Mouse (Mus musculus): Measurements from ENCODE around the gene Slc45a2.
A peak's percentile ranks its signal among the peaks of the same experiment; 100 is the strongest.
"Not testable (repeated sequence)": the region's sequence is repeated elsewhere in the genome, so short reads cannot be mapped to it uniquely, and the experiment has no call there.

Gene Slc45a2

GRCm38 (mm10) chr15:11000421-11000820, at the start of gene Slc45a2:
Slc45a2 (plus strand) TSS chr15:11000721.
- no peak for DNase-seq

- no peak for DNase-seq
Observed at GRCm38 (mm10) chr15:10951951-10952759, 48.4 kb upstream of the Slc45a2 start, which contains the start of gene C1qtnf3. C1qtnf3 (plus strand) TSS chr15:10952332.

DNA sequence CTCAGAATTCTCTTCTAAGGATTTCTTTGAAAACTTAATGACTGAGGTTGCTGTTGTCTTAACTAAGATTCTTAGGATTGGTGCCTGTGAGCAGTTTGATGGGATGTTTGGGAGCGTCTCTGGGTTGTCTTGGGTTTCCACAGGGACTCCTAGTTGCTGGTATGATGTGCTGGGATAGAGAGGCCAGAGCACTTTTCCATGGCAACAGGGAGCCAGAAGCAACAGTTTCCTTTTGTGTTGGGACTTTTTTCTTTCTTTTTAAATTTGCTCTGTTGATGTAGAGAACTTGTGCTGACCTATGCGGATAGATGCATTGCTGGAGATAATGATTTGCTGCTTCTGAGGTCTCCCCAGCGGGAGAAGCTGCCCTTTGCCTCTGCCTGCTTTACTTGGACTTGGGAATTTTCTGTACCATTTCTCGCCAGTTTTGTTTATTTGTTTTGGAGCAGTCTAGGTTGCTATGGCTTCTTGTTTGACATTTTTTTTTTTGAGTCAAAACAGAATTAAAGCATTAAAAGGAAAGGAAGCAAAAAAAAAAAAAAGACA, 47.7 kb upstream of the Slc45a2 start:
- no peak for DNase-seq

DNA sequence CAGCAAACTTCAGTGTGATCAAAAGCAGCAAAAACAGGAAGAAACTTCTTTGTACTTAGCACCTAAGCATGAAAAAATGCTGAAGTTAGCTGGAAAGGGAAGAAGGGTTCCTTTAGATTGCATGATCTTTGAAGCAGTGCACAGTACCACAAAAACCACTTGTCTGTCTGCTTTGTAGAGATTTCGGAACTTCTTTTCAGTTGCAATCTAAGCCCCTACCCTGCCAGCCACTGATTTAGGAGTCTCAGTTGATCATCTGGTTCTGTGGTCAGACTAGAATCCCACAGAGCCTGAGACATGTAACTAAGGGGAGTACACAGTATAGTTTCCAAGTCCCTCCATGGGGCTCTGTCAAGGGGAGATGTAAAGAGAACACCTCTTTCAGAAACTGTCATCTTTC, 47.1 kb upstream of the Slc45a2 start:
- no peak for DNase-seq

DNA sequence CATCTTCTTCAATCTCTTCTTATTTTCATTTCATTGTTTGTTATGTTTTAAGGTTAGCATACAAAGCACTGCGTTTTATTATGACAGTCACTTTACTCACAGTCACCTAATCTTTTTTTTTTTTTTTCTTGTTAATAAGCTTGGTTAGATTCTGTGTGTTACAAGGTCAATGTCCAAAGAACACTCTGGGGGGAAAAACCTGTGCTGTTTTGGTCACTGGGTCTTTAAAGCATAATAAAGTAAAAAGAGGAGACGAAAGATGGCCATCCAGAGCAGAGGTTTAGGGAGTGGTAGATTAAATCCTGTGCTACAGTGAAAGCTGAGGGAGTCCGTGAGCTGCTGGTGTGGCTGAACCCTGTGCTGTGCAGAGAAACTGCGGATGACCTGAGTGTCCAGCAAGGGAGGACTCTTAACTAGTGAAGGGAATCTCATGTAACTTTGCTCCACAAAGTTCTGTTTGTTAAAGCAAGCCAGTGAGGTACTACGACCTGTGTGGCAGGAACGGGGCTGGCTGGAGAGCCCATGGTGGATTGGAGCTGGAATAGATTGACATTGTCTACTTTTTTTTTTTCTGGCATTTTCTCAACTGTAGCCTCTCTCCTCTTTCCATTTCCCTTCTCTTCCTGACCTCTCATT, 46.0 kb upstream of the Slc45a2 start:
- no peak for DNase-seq

GRCm38 (mm10) chr15:10955156-10955555, 45.4 kb upstream of the Slc45a2 start:
- no peak for DNase-seq

GRCm38 (mm10) chr15:10956706-10957105, 43.8 kb upstream of the Slc45a2 start:
- no peak for DNase-seq

- no peak for DNase-seq
Observed at GRCm38 (mm10) chr15:10959277-10960026, 41.1 kb upstream of the Slc45a2 start.

DNA sequence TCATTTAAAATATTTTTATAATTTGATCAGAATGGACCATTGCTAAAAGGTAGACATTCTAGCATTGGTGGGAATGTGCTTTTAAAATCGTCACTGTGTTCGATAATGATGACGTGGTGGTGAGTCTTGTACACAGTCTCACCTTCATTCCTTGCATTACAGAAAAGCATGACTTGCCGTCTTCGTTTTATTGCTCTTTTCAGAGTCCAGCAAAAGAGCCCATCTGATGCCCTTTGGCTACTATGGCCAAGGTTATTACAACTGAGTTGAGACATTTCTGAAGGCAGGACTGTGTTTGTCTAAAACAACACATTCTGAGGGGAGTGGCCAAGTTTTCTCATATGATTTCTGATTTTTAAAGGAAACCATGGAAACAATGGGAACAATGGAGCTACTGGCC, 40.3 kb upstream of the Slc45a2 start:
- DNase-seq: no peak

GRCm38 (mm10) chr15:10962601-10963000, 37.9 kb upstream of the Slc45a2 start:
- DNase-seq: no peak

- DNase-seq: no peak
Observed at GRCm38 (mm10) chr15:10969439-10969838, 31.1 kb upstream of the Slc45a2 start.

DNA sequence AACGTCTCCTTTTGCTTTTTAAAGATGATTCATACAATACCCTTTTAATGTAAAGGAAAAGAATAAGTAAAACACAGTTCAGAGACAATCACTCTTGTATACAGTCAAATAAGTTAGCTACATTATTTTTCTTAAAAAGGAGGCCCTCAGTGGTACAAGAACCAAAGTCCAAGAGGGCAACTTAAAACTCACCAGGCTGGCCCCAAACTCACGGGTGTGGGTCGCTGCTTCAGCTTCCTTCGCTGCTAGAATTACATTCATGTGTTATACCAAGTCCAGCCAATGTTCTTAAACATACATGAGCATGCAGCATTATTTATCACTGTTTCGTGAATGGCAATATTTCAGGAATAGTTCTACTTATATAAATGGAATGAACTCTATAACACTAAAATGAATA, 29.7 kb upstream of the Slc45a2 start:
- no peak for DNase-seq

DNA sequence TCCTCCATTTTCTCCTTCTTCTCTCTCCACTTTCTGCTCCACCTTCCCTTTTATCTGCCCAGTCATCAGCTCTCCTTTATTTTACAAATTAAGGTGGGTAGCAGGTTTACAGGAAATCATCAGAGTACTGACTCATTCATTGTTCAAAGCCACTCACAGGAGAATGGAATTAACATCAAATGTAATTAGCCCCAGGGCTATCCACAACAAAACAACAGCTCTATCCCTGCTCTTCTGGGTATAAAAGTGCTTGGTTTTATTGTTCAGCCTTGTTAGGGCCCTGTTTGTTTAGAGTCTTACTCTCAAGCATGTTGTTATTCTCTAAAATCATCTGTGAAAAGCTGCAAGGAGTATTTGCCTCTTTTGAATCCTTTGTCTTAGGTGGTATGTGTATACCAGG, 23.4 kb upstream of the Slc45a2 start:
- no peak for DNase-seq

DNA sequence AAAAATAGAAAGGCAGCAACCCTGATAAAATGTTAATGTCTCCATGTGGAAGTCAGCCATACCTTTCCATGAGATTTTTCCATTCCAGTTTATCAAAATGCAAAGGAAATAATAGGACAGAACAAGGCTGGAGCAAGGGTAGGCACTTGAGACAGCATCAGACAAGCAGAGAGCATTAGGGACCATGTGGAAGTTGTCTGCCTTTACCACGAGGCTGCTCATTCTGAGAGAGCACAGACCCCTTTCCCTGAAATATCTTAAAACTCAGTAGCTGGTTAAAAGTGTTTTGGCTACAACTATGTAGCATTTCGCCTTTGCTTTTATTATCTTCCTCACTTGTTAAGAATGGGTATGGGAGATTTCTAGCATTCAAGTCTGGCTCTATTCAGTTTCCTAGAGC, 19.8 kb upstream of the Slc45a2 start:
- no peak for DNase-seq

- DNase-seq: peak; percentile 92
Observed at GRCm38 (mm10) chr15:10981377-10982063, 19.0 kb upstream of the Slc45a2 start, which contains the start of gene Amacr. Amacr (plus strand) TSS chr15:10981756.

DNA sequence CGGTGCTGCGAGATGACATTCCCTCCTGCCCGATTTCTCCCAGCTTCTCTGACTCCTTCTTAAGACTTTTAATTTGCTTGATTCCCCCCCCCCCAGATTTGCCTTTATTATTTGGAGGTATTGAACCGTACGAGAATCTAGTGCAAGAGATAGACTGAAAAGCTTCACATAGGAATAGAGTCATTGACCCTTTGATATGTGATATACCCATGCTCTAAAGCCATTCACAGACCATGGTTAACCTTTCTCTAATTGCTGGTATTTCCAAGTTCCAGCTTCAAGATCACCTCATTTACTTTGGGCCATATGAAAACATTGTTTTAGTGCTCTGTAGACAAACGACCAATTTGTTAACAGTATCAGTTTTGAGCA, 18.5 kb upstream of the Slc45a2 start:
- no peak for DNase-seq

DNA sequence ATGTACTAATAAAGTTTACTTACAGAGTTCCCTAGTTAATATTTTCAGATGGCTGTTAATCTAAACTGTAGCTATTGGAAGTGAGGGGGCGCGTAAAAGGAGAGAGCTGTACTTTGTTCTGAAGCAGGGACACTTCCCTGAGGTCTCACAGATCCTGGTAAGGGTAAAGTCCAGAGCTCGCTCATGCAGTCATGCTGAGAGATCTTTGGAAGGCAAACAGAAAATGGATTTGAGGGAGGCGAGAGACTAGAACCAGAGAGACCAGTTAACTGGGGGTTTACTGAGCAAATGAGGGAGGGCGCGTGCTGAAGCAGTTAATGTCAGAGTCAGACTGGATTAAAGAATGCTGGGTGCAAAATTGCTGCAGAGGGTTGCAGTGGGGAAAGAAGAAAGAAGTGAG, 14.8 kb upstream of the Slc45a2 start:
- no peak for DNase-seq

DNA sequence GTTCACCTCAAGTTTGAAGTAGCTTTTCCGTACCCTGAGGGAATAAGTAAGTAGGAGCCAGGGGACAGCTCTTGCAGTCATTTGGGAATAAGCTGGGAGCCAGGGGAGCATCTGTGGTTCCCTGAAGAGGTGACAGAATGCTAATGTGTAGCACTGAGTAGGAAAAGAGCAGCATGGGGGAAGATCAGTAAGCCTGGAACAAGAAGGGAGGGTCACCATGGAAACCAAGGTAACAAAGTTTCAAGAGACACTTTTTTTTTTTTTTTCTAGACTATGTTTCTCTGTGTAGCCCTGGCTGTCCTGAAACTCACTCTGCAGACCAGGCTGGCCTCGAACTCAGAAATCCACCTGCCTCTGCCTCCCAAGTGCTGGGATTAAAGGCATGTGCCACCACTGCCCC, 14.0 kb upstream of the Slc45a2 start:
- DNase-seq: not testable (repeated sequence)

GRCm38 (mm10) chr15:10990411-10990810, 10.1 kb upstream of the Slc45a2 start:
- DNase-seq: peak; percentile 42

DNA sequence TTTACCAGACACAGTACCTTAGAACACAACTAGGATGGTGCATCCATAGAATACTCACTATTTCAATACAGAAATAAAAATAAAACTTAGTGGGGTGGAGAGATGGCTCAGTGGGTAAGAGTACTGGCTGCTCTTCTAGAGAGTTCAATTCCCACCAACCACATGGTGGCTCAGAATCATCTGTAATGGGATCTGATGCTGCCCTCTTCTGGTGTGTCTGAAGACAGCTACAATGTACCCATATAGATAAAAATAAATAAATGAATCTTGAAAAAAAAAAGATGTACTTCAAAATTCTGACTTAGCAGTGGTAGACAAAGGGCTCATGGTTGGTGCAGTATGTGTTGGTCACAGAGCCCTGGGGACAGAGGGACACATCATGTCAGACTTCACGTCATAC, 9.0 kb upstream of the Slc45a2 start:
- DNase-seq: no peak

GRCm38 (mm10) chr15:10999832-11000231, 689 bp upstream of the Slc45a2 start:
- no peak for DNase-seq

DNA sequence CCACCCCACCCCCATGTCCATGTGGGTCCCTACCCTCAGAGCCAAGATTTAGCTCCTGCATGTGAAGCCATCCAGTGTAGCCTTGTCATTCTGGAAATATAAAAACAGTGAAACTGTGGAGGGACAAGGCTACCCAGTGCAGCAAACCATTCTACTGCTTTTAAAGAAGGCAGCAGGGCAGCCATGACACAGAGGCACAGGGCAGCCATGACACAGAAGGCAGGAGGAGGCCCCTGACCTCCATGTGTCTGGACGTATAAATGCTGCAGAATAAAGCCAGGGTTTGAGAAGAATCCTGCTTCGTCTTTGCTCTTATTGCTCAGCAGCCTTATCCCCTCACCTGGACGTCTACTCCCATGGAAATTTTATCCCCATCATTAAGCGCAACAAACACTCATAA, 3.3 kb downstream of the Slc45a2 start:
- DNase-seq: no peak

- no peak for DNase-seq
Observed at GRCm38 (mm10) chr15:11004646-11005045, 4.1 kb downstream of the Slc45a2 start.
